Mouse (Mus musculus): ENCODE data around the gene Olfr370.
"Not testable (repeated sequence)": the region's sequence is repeated elsewhere in the genome, so short reads cannot be mapped to it uniquely, and the experiment has no call there.

The Olfr370 gene

DNA sequence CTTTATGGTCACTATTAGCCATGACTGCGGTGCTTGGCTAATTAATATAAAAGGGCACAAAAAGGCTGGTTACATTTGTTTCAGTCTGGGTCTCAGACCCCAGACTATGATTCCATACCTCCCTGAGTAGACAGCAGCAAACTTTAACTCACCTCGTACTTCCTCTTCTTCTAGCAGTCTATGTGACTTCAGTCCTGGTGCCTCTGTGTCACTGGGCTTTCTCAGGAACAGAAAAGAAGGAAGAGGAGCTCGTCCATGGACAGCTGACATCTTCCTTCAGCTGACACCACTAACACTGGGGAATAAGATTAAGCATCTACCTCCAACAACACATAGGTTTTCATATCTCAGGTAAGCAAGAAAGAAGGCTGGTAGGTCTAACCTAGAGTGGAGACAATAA is at the start of gene Olfr370:
TSS of gene Olfr370 (plus strand) at position 45 of the 400 bp plus-strand sequence.
- DNase-seq: no peak

- DNase-seq: peak; percentile 25
Measured at GRCm38 (mm10) chr8:83511696-83512095, 23.9 kb upstream of the Olfr370 start.

DNA sequence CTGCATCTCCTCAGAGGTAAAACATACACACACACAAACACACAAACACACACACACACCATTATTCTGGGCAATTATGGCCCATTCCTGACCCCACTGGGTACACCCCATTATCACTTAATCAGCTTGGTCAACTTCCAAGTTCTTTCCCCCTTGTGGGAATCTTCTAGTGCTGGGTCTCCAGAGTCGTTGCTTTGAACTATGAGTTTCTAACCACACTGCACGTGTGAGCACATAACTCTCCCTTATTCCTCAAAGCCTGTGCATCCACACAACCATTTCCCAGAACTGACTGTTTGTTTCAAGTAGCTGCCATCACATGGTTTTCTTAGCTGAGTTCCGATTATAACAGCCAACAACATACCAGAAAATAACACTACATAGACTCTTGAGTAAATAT is 15.1 kb upstream of the Olfr370 start:
- DNase-seq: peak; percentile 9

GRCm38 (mm10) chr8:83520907-83521306 is 14.7 kb upstream of the Olfr370 start:
- DNase-seq: not testable (repeated sequence)

DNA sequence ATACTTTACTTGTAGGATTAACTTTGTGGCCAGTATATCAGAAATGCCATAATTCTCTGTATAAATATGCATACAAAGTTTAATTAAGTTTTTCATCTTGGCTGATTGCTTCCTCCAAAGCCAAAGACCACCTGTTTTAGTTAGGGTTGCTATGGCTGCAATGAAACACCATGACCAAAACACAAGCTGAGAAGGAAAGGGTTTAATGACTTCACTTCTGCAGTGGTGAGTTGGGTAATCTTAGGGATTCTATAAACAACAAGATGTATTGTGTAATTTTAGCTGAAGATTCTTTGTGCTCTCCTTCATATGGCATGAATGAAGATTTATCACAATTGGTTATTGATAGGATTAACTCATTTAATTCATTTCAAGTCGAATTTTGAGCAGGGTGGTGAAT is 14.3 kb upstream of the Olfr370 start:
- DNase-seq: no peak

DNA sequence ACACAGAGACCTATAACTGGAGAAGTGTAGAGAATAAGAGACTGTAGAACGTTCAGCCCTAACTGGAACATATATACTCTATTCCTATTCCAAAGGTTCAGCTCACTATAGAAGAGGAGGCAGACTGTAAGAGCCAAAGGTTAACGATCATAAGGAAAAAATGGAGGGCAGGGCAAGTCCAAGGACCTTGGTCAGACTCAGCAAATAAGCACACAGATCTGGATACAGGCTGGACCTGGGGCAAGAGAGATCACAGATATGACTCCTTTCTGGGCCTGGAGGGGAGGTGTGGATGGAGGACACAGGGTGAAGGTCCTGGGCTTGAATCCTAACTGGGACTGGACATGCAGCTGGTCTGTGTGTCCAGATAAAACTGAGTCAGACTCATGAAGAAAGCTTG is 778 bp upstream of the Olfr370 start:
- no peak for DNase-seq

GRCm38 (mm10) chr8:83562669-83563068 is 27.1 kb downstream of the Olfr370 start:
- DNase-seq: no peak

- no peak for DNase-seq
Measured at GRCm38 (mm10) chr8:83563246-83563645, 27.7 kb downstream of the Olfr370 start.

- DNase-seq: peak; percentile 19
Measured at GRCm38 (mm10) chr8:83565731-83566375, 30.3 kb downstream of the Olfr370 start.

DNA sequence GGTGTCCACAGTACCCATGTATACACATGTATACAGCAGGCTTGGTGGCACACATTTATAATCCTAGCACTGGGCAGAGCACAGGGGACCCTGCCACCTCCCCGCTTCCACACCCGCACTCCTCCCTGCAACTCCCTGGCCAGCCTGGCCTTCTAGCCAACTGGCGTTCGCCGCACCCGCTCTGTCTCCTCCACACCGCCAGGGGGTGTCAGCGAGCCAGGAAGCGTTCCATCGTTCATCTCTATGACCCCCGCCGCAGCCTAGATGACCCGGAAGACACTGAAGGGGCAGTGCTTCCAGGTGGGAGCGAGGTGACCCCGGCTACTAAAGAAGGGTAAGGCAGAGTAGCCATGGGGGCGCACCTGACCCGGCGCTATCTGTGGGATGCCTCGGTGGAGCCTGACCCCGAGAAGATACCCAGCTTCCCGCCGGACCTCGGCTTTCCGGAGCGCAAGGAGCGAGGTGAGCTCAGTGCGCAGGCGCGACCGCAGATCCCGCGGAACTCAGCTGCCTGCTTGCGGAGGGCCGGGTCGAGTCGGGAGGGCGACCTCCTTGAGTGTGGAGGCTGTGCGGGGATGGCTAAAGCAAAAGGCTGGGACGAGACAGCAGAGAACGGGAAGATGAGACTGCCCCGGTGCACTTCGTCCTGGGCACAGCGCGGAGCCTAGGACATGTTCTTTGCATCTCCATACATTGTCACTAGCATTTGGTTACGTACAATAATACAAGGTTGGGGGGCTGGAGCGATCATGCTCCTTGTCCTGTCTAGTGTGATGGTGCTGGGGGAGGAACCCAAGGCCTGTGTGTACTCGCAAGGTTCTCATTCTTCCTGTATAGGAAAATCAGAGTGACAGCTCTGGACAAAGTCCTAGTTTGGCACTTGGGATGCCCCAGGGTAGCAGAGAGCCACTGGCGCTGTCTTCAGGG is 31.2 kb downstream of the Olfr370 start, which contains the start of gene Ndufb7:
TSS of gene Ndufb7 (plus strand) at position 203 of the 927 bp plus-strand sequence.
- DNase-seq: peak; percentile 97

- no peak for DNase-seq
Measured at GRCm38 (mm10) chr8:83567668-83568067, 32.1 kb downstream of the Olfr370 start.

DNA sequence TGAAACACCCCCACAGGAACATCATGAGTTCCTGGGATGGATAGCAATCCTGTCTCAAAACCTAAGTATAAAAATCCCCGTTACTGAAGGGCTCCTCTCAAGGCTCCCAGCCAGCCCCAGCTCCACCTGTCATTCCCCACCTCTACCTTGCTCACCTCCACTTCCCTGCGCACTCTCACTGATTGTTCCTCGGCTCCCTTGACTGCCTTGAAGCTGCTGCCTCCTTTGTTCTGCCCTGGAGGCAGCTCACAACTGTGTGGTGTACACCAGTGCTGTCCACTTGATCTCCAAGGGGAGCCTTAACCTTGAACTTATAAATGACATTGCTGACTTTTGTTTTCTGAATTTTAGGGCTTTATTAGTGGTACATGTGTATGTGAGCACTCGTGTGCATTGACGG is 32.5 kb downstream of the Olfr370 start:
- DNase-seq: no peak

- no peak for DNase-seq
Measured at GRCm38 (mm10) chr8:83568755-83569154, 33.2 kb downstream of the Olfr370 start.

DNA sequence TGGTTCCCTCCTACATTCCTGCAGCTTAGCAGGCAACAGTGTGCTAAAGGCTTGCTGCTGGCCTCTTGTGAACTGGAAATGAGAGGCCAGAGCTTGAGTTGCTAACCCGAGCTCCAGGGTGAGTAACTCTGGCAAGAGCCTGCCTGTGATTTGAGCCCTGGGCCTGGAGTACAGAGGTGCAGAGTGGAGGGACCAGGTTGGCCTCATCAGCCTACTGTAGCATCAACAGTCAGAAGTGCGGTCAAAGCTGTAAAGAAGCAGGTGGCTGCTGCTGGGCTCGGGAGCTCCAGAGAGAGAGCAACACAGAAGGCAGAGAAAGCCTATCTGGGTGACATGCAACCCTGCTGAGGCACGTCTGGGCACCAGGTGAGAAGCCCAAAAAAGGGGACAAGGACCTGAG is 33.6 kb downstream of the Olfr370 start:
- DNase-seq: no peak

GRCm38 (mm10) chr8:83570272-83571000 is 34.9 kb downstream of the Olfr370 start:
- no peak for DNase-seq

- not testable (repeated sequence) for DNase-seq
Measured at GRCm38 (mm10) chr8:83571001-83571340, 35.4 kb downstream of the Olfr370 start.

- DNase-seq: no peak
Measured at GRCm38 (mm10) chr8:83571791-83572190, 36.2 kb downstream of the Olfr370 start.

GRCm38 (mm10) chr8:83572246-83572812 is 36.7 kb downstream of the Olfr370 start:
- no peak for DNase-seq

- peak; percentile 22 for DNase-seq
Measured at GRCm38 (mm10) chr8:83573140-83573875, 37.7 kb downstream of the Olfr370 start.

- no peak for DNase-seq
Measured at GRCm38 (mm10) chr8:83574631-83575315, 39.2 kb downstream of the Olfr370 start.

All from lung, postnatal 14 days (tissue).